Mouse (Mus musculus) brown adipose tissue, adult 24 weeks (tissue): Measurements from ENCODE around the gene P2rx3. TPM values are rescaled to one million over a fixed set of nuclear protein-coding genes. Genes with fewer than 3 reads are reported as not detected.

Source experiments
- H3K27ac ChIP-seq: fragments of 200-500 bp; replicated peaks from 2 replicates; pipeline ENCODE4 v1.5.1; 2012; ENCODE audit warnings: low read depth, mild to moderate bottlenecking, low read length
- H3K4me1 ChIP-seq: fragments of 200-500 bp; 2 replicates; pipeline ENCODE4 v1.6.1; 2012; ENCODE audit warnings: low read length, mixed read lengths; ENCODE audit not compliant: control insufficient read depth, insufficient read depth, insufficient read length
- H3K4me3 ChIP-seq: fragments of 200-500 bp; 2 replicates; pipeline ENCODE4 v1.5.1; 2012; ENCODE audit warnings: low read depth, mild to moderate bottlenecking, low read length, moderate library complexity; ENCODE audit not compliant: insufficient read depth
- polyA plus RNA-seq: library from polyadenylated mRNA; stranded (reverse); fragments of >200 nt; gene quantifications from 2 replicates; pipeline ENCODE4 v1.2.4, GENCODE M21; 2012; ENCODE audit not compliant: missing spikeins, insufficient read depth, insufficient read length

The P2rx3 gene
- polyA plus RNA-seq, 1 experiment = 2.6 TPM

- Histone ChIP-seq H3K27ac (no peak overlapping the region), H3K4me1 (no peaks in the 10 kb centered on the region), H3K4me3 (no peak overlapping the region)
Observed at GRCm38 (mm10) chr2:84975580-84975979, 61.7 kb downstream of the P2rx3 start.

GRCm38 (mm10) chr2:84967318-84967991, 69.8 kb downstream of the P2rx3 start:
- no peak overlapping the region for H3K4me3 ChIP-seq
- no peaks in the 10 kb centered on the region for H3K4me1 ChIP-seq
- no peak overlapping the region for H3K27ac ChIP-seq

DNA sequence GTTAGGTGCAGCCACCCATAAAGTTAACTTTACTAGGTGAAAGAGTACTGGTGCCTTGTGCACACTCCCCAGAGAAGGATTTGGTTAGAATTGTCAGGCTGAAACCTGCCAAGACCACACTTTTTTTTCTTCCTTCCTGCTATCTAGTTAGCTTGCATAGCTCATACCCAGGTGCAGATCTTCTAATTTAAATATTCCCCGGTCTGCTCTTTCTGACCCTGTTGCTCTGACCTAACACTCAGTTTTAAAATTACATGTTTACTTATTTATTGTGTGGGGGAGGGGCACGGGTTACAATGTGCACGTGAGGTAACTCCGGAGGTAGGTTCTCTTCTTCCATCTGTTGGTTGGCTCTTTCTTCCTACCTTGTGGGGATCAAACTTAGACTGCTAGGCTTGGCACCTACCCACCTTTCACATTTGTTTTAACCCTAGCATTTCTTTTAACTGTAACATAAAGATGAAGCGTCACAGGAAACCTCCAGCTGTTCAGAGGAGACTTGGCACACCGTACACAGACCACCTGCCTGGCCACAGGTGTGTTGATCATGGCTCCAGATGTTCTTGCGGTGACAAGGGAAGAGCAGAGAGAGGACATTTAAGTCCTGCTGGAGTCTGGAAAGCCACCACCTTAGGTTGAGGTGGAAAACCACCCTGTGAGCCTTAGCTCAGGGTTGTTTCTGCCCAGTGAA, 73.0 kb downstream of the P2rx3 start:
- no peak overlapping the region for H3K4me3 ChIP-seq
- H3K27ac ChIP-seq = no peak overlapping the region
- no peaks in the 10 kb centered on the region for H3K4me1 ChIP-seq

GRCm38 (mm10) chr2:84962906-84963507, 74.3 kb downstream of the P2rx3 start:
- Histone ChIP-seq H3K4me1 (no peaks in the 10 kb centered on the region), H3K27ac (no peak overlapping the region), H3K4me3 (no peak overlapping the region)

DNA sequence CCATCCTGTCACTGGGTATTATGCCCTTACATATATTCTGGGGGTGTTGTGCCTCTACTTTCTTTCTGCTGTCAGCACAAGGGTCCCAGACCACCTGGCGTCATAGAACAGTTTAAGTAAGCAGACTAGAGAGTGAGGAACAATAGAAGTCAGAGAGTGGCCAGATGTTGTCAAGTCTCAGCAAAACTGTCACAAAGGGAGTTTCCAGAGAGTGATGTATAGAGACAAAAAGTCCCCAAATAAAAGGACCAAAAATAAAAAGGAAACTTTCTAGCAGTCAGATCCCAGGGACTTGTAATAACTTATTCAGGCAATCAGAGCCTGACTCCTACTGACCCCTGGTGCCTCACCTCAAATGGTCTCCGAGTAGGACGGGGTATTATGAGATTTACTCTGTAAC, 75.4 kb downstream of the P2rx3 start:
- Histone ChIP-seq H3K27ac (peak overlapping the region; percentile 44), H3K4me1 (no peaks in the 10 kb centered on the region), H3K4me3 (no peak overlapping the region)

DNA sequence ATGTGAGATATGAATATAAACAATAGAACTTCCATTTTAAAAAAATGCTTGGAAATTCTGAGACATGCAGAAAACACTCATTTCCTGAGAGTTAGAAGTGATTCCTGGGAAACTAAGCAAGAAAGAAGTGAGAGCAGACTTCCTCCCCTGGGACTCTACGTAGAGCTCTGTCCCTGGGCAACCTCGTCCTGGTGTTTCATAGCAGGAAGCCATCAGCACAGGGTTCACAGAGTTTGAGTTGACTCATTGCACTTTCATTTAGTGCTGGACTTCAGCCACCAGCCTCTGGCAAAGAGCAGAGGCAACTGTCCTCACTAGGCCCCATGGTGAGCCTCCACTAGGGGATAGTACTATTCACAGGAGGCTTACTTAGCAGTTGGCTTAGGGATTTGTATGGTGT, 76.0 kb downstream of the P2rx3 start:
- H3K27ac ChIP-seq = no peak overlapping the region
- H3K4me1 ChIP-seq = no peaks in the 10 kb centered on the region
- H3K4me3 ChIP-seq = no peak overlapping the region

DNA sequence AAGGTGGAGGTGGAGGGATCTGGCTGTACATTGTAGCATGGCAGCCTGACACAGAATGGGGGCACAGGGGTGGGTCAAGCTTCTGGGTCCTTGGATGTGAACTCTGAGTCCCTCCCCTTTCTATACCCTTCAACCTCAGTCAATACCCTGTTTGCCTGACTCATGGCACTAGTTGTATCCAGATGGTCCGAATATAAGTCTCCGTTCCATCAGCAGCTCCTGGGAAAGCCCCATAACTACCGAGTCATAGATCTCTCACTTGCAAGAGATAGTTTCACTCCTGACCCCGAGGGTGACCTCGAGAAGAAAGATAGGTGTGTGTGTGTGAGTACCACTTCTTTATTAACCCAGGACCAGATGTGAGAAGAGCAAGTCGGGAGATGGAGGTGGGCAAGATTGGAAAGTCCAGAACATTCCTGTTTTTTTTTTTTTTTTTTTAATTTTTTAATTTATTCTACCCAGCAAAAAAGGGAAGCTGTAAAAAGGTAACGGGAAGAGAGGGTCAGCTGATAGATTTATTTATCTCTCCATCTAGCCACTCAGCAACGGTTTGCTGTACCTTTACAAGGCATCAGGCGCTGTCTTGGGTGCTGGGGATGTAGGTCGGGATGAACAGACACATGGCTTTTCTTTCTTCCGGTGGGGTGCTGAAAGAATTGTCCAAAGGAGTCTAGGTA, 78.5 kb downstream of the P2rx3 start:
- no peaks in the 10 kb centered on the region for H3K4me1 ChIP-seq

GRCm38 (mm10) chr2:84956274-84956673, 81.0 kb downstream of the P2rx3 start:
- Histone ChIP-seq H3K4me1 (no peaks in the 10 kb centered on the region), H3K27ac (no peak overlapping the region), H3K4me3 (no peak overlapping the region)

More for the DNA sequence above, 78.5 kb downstream of the P2rx3 start:
- H3K4me3 ChIP-seq = no peak overlapping the region
- no peak overlapping the region for H3K27ac ChIP-seq

- H3K4me3 ChIP-seq = no peak overlapping the region
- H3K4me1 ChIP-seq = no peaks in the 10 kb centered on the region
- no peak overlapping the region for H3K27ac ChIP-seq
Observed at GRCm38 (mm10) chr2:84955435-84955834, 81.8 kb downstream of the P2rx3 start.

- Histone ChIP-seq H3K27ac (no peak overlapping the region), H3K4me3 (no peak overlapping the region), H3K4me1 (no peaks in the 10 kb centered on the region; the same call in 1 of the 2 replicates)
Observed at GRCm38 (mm10) chr2:84952693-84953092, 84.6 kb downstream of the P2rx3 start.

DNA sequence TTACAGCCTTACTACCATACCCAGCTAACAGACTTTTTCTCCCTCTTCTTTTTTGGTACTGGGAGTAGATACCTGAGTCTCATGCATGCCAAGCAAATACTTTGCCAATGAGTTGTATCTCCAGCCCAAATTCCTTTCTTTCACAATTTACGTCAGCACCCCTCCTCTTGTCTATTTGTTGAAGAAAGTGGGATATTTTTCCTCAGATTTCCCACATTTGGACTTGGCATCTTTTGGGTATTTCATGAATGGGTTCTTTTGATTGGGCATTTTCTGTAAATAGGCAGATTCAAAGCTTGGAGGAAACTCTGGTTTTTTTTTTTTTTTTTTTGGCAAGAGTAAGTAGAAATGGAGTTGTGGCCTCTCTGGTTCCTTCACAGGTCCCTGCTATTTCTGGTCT, 85.0 kb downstream of the P2rx3 start:
- Histone ChIP-seq H3K4me3 (no peak overlapping the region), H3K27ac (no peak overlapping the region), H3K4me1 (no peaks in the 10 kb centered on the region; the same call in 1 of the 2 replicates)

- no peaks in the 10 kb centered on the region; the same call in 1 of the 2 replicates for H3K4me1 ChIP-seq
- no peak overlapping the region for H3K27ac ChIP-seq
- H3K4me3 ChIP-seq = no peak overlapping the region
Observed at GRCm38 (mm10) chr2:84951027-84951426, 86.2 kb downstream of the P2rx3 start.

DNA sequence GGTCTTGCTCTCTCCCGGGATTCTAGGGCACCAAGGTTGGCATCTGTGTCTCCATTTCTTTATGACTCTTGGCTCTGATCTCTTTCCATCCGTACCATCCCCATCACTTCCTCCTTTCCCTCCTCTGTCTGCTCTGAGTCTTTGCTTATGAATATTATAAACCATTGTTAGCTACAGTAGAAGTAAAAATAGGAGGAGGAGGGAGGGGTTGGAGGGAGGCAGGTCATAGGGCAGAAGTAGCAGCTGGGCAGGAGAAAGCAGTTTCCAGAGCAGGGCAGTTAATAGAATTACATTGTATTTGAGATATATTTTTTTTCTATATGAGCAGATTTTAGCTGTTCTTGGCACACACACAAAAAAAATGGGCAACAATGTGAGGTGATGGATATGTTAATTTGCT, 88.5 kb downstream of the P2rx3 start:
- Histone ChIP-seq H3K4me1 (no peaks in the 10 kb centered on the region; the same call in 1 of the 2 replicates), H3K27ac (no peak overlapping the region), H3K4me3 (no peak overlapping the region)
